Mouse (Mus musculus) left cerebral cortex, postnatal 14 days (tissue): ENCODE measurements at regions not wholly inside any gene's neighbourhood (a gene's known extent, or its start where the extent isn't known, plus 50 kb on each side); places are given as distances from the start of the nearest gene placed in this dataset.

ENCODE experiments used
- DNase-seq, 2 experiments: peaks; one replicate each; pipeline ENCODE4 v3.0.0; 2021 to 2022; ENCODE audit warnings: low spot score in 2 of 2, mixed read lengths in 1 of 2
- intact Hi-C: fragments of 180-260 bp; cut with DNase I; formaldehyde crosslinking; loops from one replicate; pipeline ENCODE4 v1.15.1; 2025

GRCm38 (mm10) chr2:178593743-178594142 is 163.4 kb downstream of the Cdh26 start:
- no peak for DNase-seq
- intact Hi-C loops, result no loop called here

GRCm38 (mm10) chr2:178594177-178594576 is 163.8 kb downstream of the Cdh26 start:
- intact Hi-C loops, result no loop called here
- no peak for DNase-seq

GRCm38 (mm10) chr2:178596312-178597083 is 166.2 kb downstream of the Cdh26 start:
- intact Hi-C loops, result no loop called here
- DNase-seq, result no peak

GRCm38 (mm10) chr2:178597084-178597470 is 166.7 kb downstream of the Cdh26 start:
- intact Hi-C loops, result no loop called here
- no peak for DNase-seq

- intact Hi-C loops, result no loop called here
- DNase-seq, result no peak
Measured at GRCm38 (mm10) chr2:178598371-178598770, 168.0 kb downstream of the Cdh26 start.

- intact Hi-C loops, result no loop called here
- DNase-seq, result no peak
Measured at GRCm38 (mm10) chr2:178598836-178599235, 168.5 kb downstream of the Cdh26 start.

GRCm38 (mm10) chr2:178603443-178603842 is 173.1 kb downstream of the Cdh26 start:
- no peak for DNase-seq
- intact Hi-C loops, result no loop called here

GRCm38 (mm10) chr2:178606733-178607132 is 176.4 kb downstream of the Cdh26 start:
- intact Hi-C loops, result no loop called here
- DNase-seq, result peak; percentile 39 to 70

GRCm38 (mm10) chr2:178610211-178610975 is 180.1 kb downstream of the Cdh26 start:
- intact Hi-C loops, result no loop called here
- no peak for DNase-seq

- intact Hi-C loops, result no loop called here
- no peak for DNase-seq
Measured at GRCm38 (mm10) chr2:178614761-178615160, 184.4 kb downstream of the Cdh26 start.

- intact Hi-C loops, result no loop called here
Measured at GRCm38 (mm10) chr2:178622801-178623200, 192.5 kb downstream of the Cdh26 start.

GRCm38 (mm10) chr2:178624475-178624874 is 194.1 kb downstream of the Cdh26 start:
- intact Hi-C loops, result no loop called here
- DNase-seq, result no peak

More at GRCm38 (mm10) chr2:178622801-178623200, 192.5 kb downstream of the Cdh26 start:
- DNase-seq, result peak; percentile 30 to 53

- intact Hi-C loops, result loop anchor here (5.0 kb wide), 1 partner anchor 1252 kb away; no protein-coding TSS in a partner anchor
Measured at GRCm38 (mm10) chr2:178624907-178625306, 194.6 kb downstream of the Cdh26 start.

GRCm38 (mm10) chr2:178629756-178630155 is 199.4 kb downstream of the Cdh26 start:
- DNase-seq, result peak; percentile 73 to 78
- intact Hi-C loops, result loop anchor here (5.0 kb wide), 1 partner anchor 1248 kb away; no protein-coding TSS in a partner anchor

More at GRCm38 (mm10) chr2:178624907-178625306, 194.6 kb downstream of the Cdh26 start:
- no peak for DNase-seq

- DNase-seq, result no peak
- intact Hi-C loops, result no loop called here
Measured at GRCm38 (mm10) chr2:178630511-178630910, 200.2 kb downstream of the Cdh26 start.

- DNase-seq, result no peak
- intact Hi-C loops, result no loop called here
Measured at GRCm38 (mm10) chr2:178631336-178631735, 201.0 kb downstream of the Cdh26 start.

GRCm38 (mm10) chr2:178631966-178632365 is 201.6 kb downstream of the Cdh26 start:
- intact Hi-C loops, result no loop called here
- DNase-seq, result no peak

- intact Hi-C loops, result no loop called here
- DNase-seq, result no peak
Measured at GRCm38 (mm10) chr2:178632831-178633585, 202.7 kb downstream of the Cdh26 start.

GRCm38 (mm10) chr2:178634116-178634515 is 203.8 kb downstream of the Cdh26 start:
- DNase-seq, result no peak
- intact Hi-C loops, result no loop called here

GRCm38 (mm10) chr2:178635685-178636084 is 205.4 kb downstream of the Cdh26 start:
- no peak for DNase-seq
- intact Hi-C loops, result no loop called here
